Mouse (Mus musculus) layer of hippocampus, adult 9-11 months (tissue): Measurements from ENCODE around the gene Ret.
A peak's percentile ranks its signal among the peaks of the same experiment; 100 is the strongest.

Source experiments
- DNase-seq: peaks from one replicate; pipeline ENCODE4 v3.0.0; 2022

Gene Ret

DNA sequence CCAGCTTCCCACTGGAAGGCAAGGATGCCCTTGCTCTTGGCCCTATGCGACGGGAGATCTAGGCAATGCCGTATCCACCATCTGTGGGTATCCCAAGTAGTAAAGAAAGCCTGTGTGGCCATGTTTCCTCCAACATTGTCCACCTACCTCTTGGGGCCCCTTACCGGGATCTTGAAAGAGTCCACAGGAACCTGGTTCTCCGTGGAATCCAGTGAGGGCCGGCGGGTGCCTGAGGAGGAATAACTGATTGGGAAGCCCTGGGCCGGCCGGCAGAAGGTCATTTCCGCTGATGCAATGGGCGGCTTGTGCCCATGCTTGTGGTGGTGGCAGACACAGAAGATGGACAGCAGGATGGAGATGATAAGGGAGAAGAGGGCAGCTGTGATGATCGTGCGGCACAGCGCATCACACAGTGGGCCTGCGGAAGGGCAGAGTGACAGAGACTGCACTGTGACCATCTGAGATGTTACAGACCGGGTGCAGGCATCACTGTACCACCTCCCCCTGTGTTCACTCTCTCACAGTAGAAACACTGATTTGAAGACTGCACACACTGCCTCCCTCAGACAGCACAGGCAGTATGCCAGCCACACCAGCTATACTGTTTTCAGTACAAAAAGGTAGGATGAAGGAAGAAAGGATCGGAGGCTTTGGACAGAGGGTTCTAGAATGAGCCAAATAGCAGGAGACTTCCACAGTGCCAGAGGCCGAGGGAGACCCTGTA is 24.1 kb downstream of the Ret start:
- no peak for DNase-seq

DNA sequence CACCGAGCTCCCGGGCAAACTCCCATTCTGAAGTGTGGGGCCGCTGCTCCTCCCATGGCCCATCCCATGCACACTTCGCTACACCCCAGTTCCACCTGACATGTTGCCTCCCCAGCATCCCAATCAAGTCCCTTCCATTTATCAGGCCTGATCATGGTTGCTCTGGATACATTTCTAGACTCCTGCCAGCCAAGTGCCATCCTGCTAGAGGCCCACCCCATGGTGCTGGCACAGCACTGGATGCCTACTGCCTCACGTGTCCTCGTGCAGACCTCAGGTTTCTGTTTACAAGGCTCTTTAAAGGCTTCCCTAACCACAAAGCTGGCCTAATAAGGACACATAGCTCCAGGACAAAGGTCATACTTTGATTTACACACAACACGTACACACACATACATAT is 26.1 kb downstream of the Ret start:
- no peak for DNase-seq

GRCm38 (mm10) chr6:118168106-118168505 is 29.4 kb downstream of the Ret start:
- DNase-seq = no peak

DNA sequence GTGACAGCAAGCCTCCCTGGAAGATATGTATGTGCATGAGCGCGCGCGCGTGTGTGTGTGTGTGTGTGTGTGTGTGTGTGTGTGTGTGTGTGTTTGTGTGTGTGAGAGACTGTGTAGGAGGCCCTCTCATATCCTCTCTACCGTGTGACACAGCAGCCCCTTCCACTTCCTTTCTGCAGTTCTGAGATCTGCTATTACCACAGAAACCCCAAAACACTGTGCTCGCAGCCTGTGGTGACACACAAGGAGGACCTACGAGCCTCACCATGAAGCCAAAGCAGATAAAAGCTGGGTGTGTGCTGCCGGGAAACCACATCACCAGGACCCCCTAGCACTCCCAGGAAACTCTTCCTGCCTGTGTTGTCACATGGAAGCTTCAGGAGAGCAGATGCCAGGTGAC is 30.5 kb downstream of the Ret start:
- DNase-seq = no peak

GRCm38 (mm10) chr6:118165516-118165915 is 32.0 kb downstream of the Ret start:
- DNase-seq = no peak

DNA sequence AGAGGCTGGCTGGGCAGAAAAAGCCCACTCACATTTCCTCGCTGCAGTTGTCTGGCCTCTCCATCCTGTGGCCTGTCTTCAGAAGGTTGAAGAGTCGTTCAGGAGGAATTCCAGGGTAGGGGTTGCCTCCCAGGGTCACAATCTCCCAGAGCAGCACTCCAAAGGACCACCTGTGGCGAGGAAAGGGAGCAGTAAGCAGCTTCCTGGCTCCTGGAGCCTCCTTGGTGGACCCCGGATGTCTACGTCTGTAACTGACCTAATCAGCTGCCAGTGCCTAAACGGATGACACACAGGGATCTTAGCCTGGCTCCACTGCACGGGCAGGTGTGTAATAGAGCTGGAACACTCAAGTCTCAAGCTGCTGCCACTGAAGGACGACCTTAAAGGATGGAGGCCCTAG is 32.8 kb downstream of the Ret start:
- no peak for DNase-seq

DNA sequence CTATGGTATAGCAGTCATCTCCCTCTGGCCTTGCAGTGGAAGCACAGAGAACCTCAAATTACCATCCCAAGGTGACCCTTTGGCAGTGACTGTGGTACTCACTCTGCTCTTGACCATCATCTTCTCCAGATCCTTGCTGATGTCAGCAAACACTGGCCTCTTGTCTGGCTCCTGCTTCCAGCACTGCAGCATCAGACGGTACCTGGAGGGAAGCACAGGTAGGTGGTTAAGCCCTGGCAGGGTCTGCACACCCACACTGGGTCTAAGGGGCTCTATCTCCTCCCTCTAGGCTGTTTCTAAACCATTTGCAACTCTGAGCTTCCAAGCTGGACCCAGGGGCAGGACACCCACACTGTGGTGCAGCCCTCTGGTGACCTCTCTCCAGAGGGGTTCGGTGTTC is 34.4 kb downstream of the Ret start:
- no peak for DNase-seq

GRCm38 (mm10) chr6:118162457-118163082 is 34.9 kb downstream of the Ret start:
- no peak for DNase-seq

DNA sequence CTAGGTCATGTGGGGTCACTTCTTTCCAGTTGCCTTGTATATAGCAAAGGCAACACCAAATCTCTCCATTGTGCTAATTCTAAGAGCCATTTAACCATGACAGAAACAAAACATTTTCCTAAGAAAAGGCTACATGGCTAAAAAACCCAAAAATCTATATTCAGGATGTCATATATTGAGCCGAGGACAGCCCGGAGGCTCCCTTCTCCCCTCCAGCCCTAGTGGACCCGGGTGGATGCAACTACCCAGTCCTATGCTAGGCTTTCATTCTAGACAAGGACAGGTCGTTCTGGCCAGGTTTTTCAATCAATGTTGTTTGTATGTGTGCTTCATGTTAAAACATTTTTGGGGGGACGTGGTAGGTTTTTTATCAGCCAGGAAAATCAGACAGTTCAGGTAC is 44.4 kb downstream of the Ret start:
- DNase-seq = no peak

GRCm38 (mm10) chr6:118150988-118151387 is 46.5 kb downstream of the Ret start:
- DNase-seq = no peak

DNA sequence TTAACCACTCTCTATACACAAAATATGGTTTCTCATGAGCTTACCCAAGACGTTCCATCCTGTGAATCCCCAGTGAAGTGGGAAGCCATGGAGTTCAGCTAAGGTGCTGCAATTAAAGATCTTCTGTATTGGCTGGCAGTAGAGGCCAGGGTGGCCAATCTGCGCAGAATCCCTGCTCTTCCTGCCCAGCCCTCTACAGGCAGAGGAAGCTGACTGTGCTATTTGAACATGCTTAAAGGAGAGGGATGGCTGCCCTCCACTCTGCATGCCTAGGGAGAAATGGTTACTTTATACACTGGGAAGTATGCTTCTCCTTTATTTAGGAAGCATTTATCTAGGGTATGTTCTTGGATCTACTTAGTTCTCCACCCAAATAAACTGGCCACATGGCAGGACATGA is 47.0 kb downstream of the Ret start:
- no peak for DNase-seq

- DNase-seq = no peak
Observed at GRCm38 (mm10) chr6:118150128-118150527, 47.4 kb downstream of the Ret start.

DNA sequence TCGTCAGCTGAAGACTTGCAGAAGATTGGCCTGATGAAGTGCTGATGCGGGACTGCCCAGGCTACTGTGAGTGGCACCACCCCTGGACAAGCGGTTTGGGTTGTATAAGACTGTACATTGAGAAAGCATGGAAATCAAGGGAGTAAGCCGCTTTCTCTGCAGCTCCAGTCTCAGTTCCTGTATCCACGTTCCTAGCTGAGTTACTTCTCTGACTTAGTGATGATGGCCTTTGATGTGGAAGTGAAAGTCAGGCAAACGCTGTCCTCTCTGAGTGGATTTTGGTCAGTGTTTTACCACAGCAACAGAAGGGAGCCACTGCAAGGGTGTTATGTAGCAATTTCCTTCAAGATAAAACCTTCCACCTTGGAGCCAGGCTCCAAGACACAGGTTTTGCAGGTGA is 56.6 kb downstream of the Ret start:
- DNase-seq = peak; percentile 27

GRCm38 (mm10) chr6:118138731-118139709 is 58.5 kb downstream of the Ret start, which contains the start of gene Csgalnact2:
Csgalnact2 (minus strand) TSS chr6:118139140.
- DNase-seq = peak; percentile 90

GRCm38 (mm10) chr6:118137148-118137547 is 60.4 kb downstream of the Ret start:
- no peak for DNase-seq

GRCm38 (mm10) chr6:118134461-118134860 is 63.1 kb downstream of the Ret start:
- DNase-seq = no peak

GRCm38 (mm10) chr6:118130022-118130421 is 67.5 kb downstream of the Ret start:
- DNase-seq = no peak

GRCm38 (mm10) chr6:118127827-118128487 is 69.6 kb downstream of the Ret start:
- no peak for DNase-seq

GRCm38 (mm10) chr6:118127198-118127597 is 70.3 kb downstream of the Ret start:
- DNase-seq = no peak

DNA sequence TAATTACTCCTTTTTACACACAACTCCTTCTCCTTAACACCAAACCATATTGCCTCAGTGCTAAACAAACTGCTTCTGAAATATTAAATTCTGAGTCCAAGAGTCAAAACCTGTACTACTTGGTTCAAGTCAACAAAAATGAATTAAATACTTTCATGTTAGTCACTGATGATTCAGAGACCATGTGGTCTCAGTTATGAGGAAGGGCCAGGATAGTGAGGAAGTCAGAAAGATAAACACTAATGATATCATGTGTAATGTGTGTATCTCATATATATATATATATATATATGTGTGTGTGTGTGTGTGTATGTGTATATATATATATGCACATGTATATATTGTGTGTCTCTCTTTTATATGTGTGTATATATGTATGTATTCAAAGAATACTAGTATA is 70.9 kb downstream of the Ret start:
- DNase-seq = no peak

DNA sequence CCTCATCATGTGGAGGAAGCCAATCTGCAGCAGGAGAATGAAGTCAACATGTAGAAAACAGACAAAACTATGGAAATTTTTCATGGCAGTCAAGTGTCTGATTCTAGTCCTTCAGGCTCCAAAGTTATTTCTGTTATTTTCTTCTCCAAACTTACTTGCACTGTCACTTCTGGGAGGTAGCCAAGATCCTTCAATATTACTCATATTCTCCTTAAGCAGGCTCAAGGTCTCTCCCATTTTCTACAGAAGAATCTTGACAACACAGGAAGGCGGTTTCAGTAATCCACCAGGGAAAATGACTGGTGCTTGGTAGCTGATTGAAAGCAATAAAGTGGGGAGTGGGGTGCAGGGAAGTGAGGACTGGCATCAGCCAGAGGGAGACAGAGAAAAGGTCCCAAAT is 74.8 kb downstream of the Ret start:
- DNase-seq = no peak

- DNase-seq = no peak
Observed at GRCm38 (mm10) chr6:118111810-118112209, 85.7 kb downstream of the Ret start.
